ENCODE assay signal across 29 mouse cellular contexts in genomic region chr5:56952799-56953498, GRCm38 (mm10).
DNase-seq lines count a peak whose midpoint lies in the region; ATAC-seq lines count a peak whose summit lies in the region.
"Had no signal": no experiment of that assay in that cellular context is flagged by ENCODE, and none has a peak within 500 bp of the region (broad histone marks: within the 10 kb centered on the region; RNA-seq: fewer than 3 reads in every experiment).

No protein-coding gene starts in this region.

- no peaks in the 10 kb centered on the region for H3K36me3 ChIP-seq in hindbrain, embryonic 10.5 days
- H3K36me3 ChIP-seq in hindbrain, embryonic 16.5 days (ENCODE audit: control insufficient read depth, insufficient read depth, low read length), result no peaks in the 10 kb centered on the region
- H3K36me3 ChIP-seq in hindbrain, embryonic 14.5 days (replicated peaks; ENCODE audit: control insufficient read depth, insufficient read depth), result no peaks in the 10 kb centered on the region
- H3K36me3 ChIP-seq: heart, embryonic 10.5 days; heart, embryonic 15.5 days; kidney, embryonic 15.5 days; limb, embryonic 12.5 days; liver, embryonic 15.5 days had no signal

- ATAC-seq in hindbrain, embryonic 16.5 days, result no peak
- 0 out of 2 replicates have a peak, but pooled peaks have one; percentile 17 for ATAC-seq in hindbrain, embryonic 14.5 days (ENCODE audit: low FRiP score)
- ATAC-seq: forebrain, embryonic 13.5 days; inflammation-experienced regulatory T-cells, adult 6 months; midbrain, embryonic 16.5 days had no signal

- H3K27me3 ChIP-seq in hindbrain, embryonic 10.5 days (ENCODE audit: insufficient read depth, poor library complexity, severe bottlenecking), result no peaks in the 10 kb centered on the region
- no peaks in the 10 kb centered on the region for H3K27me3 ChIP-seq in hindbrain, embryonic 16.5 days (replicated peaks; ENCODE audit: control insufficient read depth, insufficient read depth, low read length)
- no peaks in the 10 kb centered on the region for H3K27me3 ChIP-seq in hindbrain, embryonic 14.5 days (ENCODE audit: control insufficient read depth, insufficient read depth, low read length)
- H3K27me3 ChIP-seq: CH12.LX; forebrain, embryonic 13.5 days; heart, embryonic 15.5 days; kidney, embryonic 15.5 days; limb, embryonic 12.5 days; liver, embryonic 15.5 days had no signal

- H3K9me3 ChIP-seq in hindbrain, embryonic 10.5 days, result no peaks in the 10 kb centered on the region
- no peaks in the 10 kb centered on the region for H3K9me3 ChIP-seq in hindbrain, embryonic 16.5 days (ENCODE audit: control insufficient read depth, low read length)
- H3K9me3 ChIP-seq in hindbrain, embryonic 14.5 days (ENCODE audit: control insufficient read depth, low read length), result no peaks in the 10 kb centered on the region
- H3K9me3 ChIP-seq: forebrain, embryonic 13.5 days; heart, embryonic 10.5 days; heart, embryonic 15.5 days; kidney, embryonic 15.5 days; limb, embryonic 12.5 days; liver, embryonic 15.5 days had no signal

- no peak overlapping the region for H3K27ac ChIP-seq in hindbrain, embryonic 10.5 days
- H3K27ac ChIP-seq in hindbrain, embryonic 16.5 days (ENCODE audit: low read depth, low read length), result no peak overlapping the region
- H3K27ac ChIP-seq in hindbrain, embryonic 14.5 days, result no peak overlapping the region
- H3K27ac ChIP-seq: forebrain, embryonic 13.5 days; heart, embryonic 10.5 days; heart, embryonic 15.5 days; kidney, embryonic 15.5 days; layer of hippocampus, adult 2 months; left cerebral cortex, adult 2 months; limb, embryonic 12.5 days; liver, embryonic 15.5 days had no signal

- no peak overlapping the region for H3K4me2 ChIP-seq in hindbrain, embryonic 16.5 days (ENCODE audit: low read length)
- no peak overlapping the region for H3K4me2 ChIP-seq in hindbrain, embryonic 14.5 days (replicated peaks)
- H3K4me2 ChIP-seq: forebrain, embryonic 13.5 days; heart, embryonic 15.5 days; kidney, embryonic 15.5 days; limb, embryonic 12.5 days; liver, embryonic 15.5 days; lung, embryonic 14.5 days had no signal

- H3K4me3 ChIP-seq in hindbrain, embryonic 10.5 days, result no peak overlapping the region
- no peak overlapping the region for H3K4me3 ChIP-seq in hindbrain, embryonic 16.5 days (ENCODE audit: low read length)
- H3K4me3 ChIP-seq in hindbrain, embryonic 14.5 days (replicated peaks; ENCODE audit: low read length), result no peak overlapping the region
- H3K4me3 ChIP-seq: erythroblast, embryonic 14.5 days; forebrain, embryonic 13.5 days; heart, embryonic 10.5 days; heart, embryonic 15.5 days; kidney, embryonic 15.5 days; layer of hippocampus, adult 2 months; left cerebral cortex, adult 2 months; limb, embryonic 12.5 days; liver, embryonic 15.5 days had no signal

- no peaks in the 10 kb centered on the region for H3K4me1 ChIP-seq in hindbrain, embryonic 10.5 days (replicated peaks)
- H3K4me1 ChIP-seq in hindbrain, embryonic 16.5 days (ENCODE audit: control insufficient read depth, insufficient read depth, low read depth, low read length), result no peaks in the 10 kb centered on the region
- H3K4me1 ChIP-seq in hindbrain, embryonic 14.5 days (replicated peaks; ENCODE audit: control insufficient read depth, insufficient read depth, low read length), result no peaks in the 10 kb centered on the region
- H3K4me1 ChIP-seq: forebrain, embryonic 13.5 days; heart, embryonic 10.5 days; heart, embryonic 15.5 days; kidney, embryonic 15.5 days; limb, embryonic 12.5 days; liver, embryonic 15.5 days had no signal

- DNase-seq in hindbrain, embryonic 10.5 days (ENCODE audit: low spot score), result peak; percentile 15
- DNase-seq in retina, postnatal 1 day, result peak; percentile 1
- DNase-seq in retina, embryonic 14.5 days (ENCODE audit: low spot score), result no peak
- no peak for DNase-seq in hindbrain, embryonic 14.5 days (ENCODE audit: low spot score)
- no peak for DNase-seq in ovary, postnatal 36 days (ENCODE audit: low spot score)
- no peak for DNase-seq in cerebellum, adult 11-12 months
- DNase-seq: adrenal gland, adult 8-10 months; cerebellum, adult 11 months; cerebellum, postnatal 25 days; gastrocnemius, postnatal 25 days; heart, adult 11 months; kidney, adult 11 months; kidney, postnatal 36 days; lung, embryonic 14.5 days; lung, postnatal 14 days; thymus, postnatal 25 days had no signal

- 75% methylated on average over 3 of the region's 3 CpGs for WGBS in hindbrain, embryonic 10.5 days
- 69% methylated on average over 3 of the region's 3 CpGs for WGBS in hindbrain, embryonic 16.5 days
- 73% methylated on average over 3 of the region's 3 CpGs for WGBS in hindbrain, embryonic 14.5 days

- no peak overlapping the region for H3K9ac ChIP-seq in hindbrain, embryonic 16.5 days (ENCODE audit: low read depth, low read length)
- no peak overlapping the region for H3K9ac ChIP-seq in hindbrain, embryonic 14.5 days
- H3K9ac ChIP-seq: forebrain, embryonic 13.5 days; heart, embryonic 15.5 days; kidney, embryonic 15.5 days; limb, embryonic 12.5 days; liver, embryonic 15.5 days; lung, embryonic 14.5 days had no signal

Comparison
In these comparisons a context has a peak if more than half of its experiments do, and no peak if none do; other contexts are left out.
1. DNase-seq: peak in hindbrain, embryonic 10.5 days (single experiment) and retina, postnatal 1 day (single experiment); none in retina, embryonic 14.5 days (single experiment), hindbrain, embryonic 14.5 days (single experiment), ovary, postnatal 36 days (single experiment) and cerebellum, adult 11-12 months (single experiment).